Comparison of ENCODE assay signal across 8 mouse cellular contexts in genomic region chr4:89137542-89138360, GRCm38 (mm10). TPM values are rescaled to one million over a fixed set of nuclear protein-coding genes. Genes with fewer than 3 reads are reported as not detected.
A peak's percentile ranks its signal among the peaks of the same experiment; 100 is the strongest.
DNase-seq lines count a peak whose midpoint lies in the region; ATAC-seq and TF ChIP-seq lines count a peak whose summit lies in the region.

No protein-coding gene starts in this region.

- TF ChIP-seq CTCF in liver, embryonic 14.5 days (IDR thresholded peaks at IDR 0.05; ENCODE audit: low read depth), result no peak

- H3K4me3 ChIP-seq in brown adipose tissue, adult 24 weeks (ENCODE audit: insufficient read depth, low read depth, low read length), result peak overlapping the region; percentile 69
- H3K4me3 ChIP-seq in intestine, embryonic 16.5 days (ENCODE audit: low read length), result peak overlapping the region; percentile 96
- H3K4me3 ChIP-seq in liver, embryonic 14.5 days (ENCODE audit: insufficient read depth in 1 of 2, low read depth in 2 of 2, low read length in 2 of 2), result peak overlapping the region; percentile 55 to 72

- H3K27ac ChIP-seq in brown adipose tissue, adult 24 weeks (replicated peaks; ENCODE audit: low read depth, low read length), result peak overlapping the region; percentile 30
- peak overlapping the region; percentile 79 for H3K27ac ChIP-seq in intestine, embryonic 16.5 days (ENCODE audit: low read length)
- no peak overlapping the region for H3K27ac ChIP-seq in liver, embryonic 14.5 days

- no peaks in the 10 kb centered on the region for H3K36me3 ChIP-seq in intestine, embryonic 16.5 days (ENCODE audit: control insufficient read depth, insufficient read depth, low read length)
- no peaks in the 10 kb centered on the region for H3K36me3 ChIP-seq in liver, embryonic 14.5 days (replicated peaks; ENCODE audit: control insufficient read depth, insufficient read depth, low read depth)

- no peaks in the 10 kb centered on the region for H3K27me3 ChIP-seq in intestine, embryonic 16.5 days (replicated peaks; ENCODE audit: control insufficient read depth, insufficient read depth, low read length)
- H3K27me3 ChIP-seq in liver, embryonic 14.5 days (ENCODE audit: control insufficient read depth, insufficient read depth, low read length), result no peaks in the 10 kb centered on the region

- no peaks in the 10 kb centered on the region for H3K9me3 ChIP-seq in intestine, embryonic 16.5 days (ENCODE audit: control insufficient read depth, low read length)
- no peaks in the 10 kb centered on the region for H3K9me3 ChIP-seq in liver, embryonic 14.5 days (ENCODE audit: control insufficient read depth, low read length)

- under 1% methylated on average over 34 of the region's 36 CpGs for WGBS in intestine, embryonic 16.5 days
- WGBS in liver, embryonic 14.5 days (ENCODE audit: insufficient replicate concordance), result under 1% methylated on average over 36 of the region's 36 CpGs

- H3K4me2 ChIP-seq in intestine, embryonic 16.5 days (ENCODE audit: low read depth, low read length), result peak overlapping the region; percentile 77
- peak overlapping the region; percentile 81 for H3K4me2 ChIP-seq in liver, embryonic 14.5 days (ENCODE audit: low read depth)

- TF ChIP-seq EP300 in liver, embryonic 14.5 days (IDR thresholded peaks at IDR 0.05; ENCODE audit: low read depth), result no peak

- peak; percentile 72 for ATAC-seq in intestine, embryonic 16.5 days
- peak; percentile 56; the same call in 1 of the 2 replicates for ATAC-seq in liver, embryonic 14.5 days (ENCODE audit: insufficient read depth)

- H3K9ac ChIP-seq in intestine, embryonic 16.5 days (ENCODE audit: low read depth, low read length), result peak overlapping the region; percentile 90
- H3K9ac ChIP-seq in liver, embryonic 14.5 days (replicated peaks), result peak overlapping the region; percentile 66

- DNase-seq in right cerebral cortex, postnatal 10 days (ENCODE audit: low spot score in 2 of 2), result peak; percentile 54
- DNase-seq in right cerebral cortex, postnatal 4 days, result no peak
- peak; percentile 97 for DNase-seq in heart, adult 11 months
- no peak for DNase-seq in liver, embryonic 14.5 days (ENCODE audit: low read depth in 3 of 3, low spot score in 3 of 3)
- DNase-seq in naive thymus-derived CD4-positive, alpha-beta T cell, adult 2 months (ENCODE audit: low read depth), result peak; percentile 82
- DNase-seq in yolk sac, embryonic 10.5 days (ENCODE audit: low spot score), result peak; percentile 13

- no peaks in the 10 kb centered on the region for H3K4me1 ChIP-seq in brown adipose tissue, adult 24 weeks (ENCODE audit: control insufficient read depth, insufficient read depth, insufficient read length, low read length)
- peaks cover 24% of the 10 kb centered on the region for H3K4me1 ChIP-seq in intestine, embryonic 16.5 days (ENCODE audit: control insufficient read depth, insufficient read depth, low read length)
- H3K4me1 ChIP-seq in liver, embryonic 14.5 days (replicated peaks; ENCODE audit: control insufficient read depth in 2 of 2, insufficient read depth in 2 of 2, low read length in 1 of 2), result peaks cover 0 to 10% of the 10 kb centered on the region in 2 experiments; a peak in 2 of 4 replicates

RNA-seq across cellular contexts. Expression of gene Mtap, which starts 0.8 kb away (rescaled TPM):
- polyA plus RNA-seq in brown adipose tissue, adult 24 weeks (2012; ENCODE audit: insufficient read depth, insufficient read length, missing spikeins), result 16.2 and 17.5 TPM in 2 replicates
- 44.4 and 49.1 TPM in 2 replicates for polyA plus RNA-seq in intestine, embryonic 16.5 days (2015; fragmentation: Nextera tagmentation; extraction: Ambion mirVana)
- 6.2 and 9.8 TPM in 2 replicates for polyA plus RNA-seq in liver, embryonic 14.5 days (2012; rRNA removed)
- polyA plus RNA-seq in liver, embryonic 14.5 days (2014; fragmentation: Nextera tagmentation; extraction: Ambion mirVana), result 20.4 and 22.0 TPM in 2 replicates

Comparison
In these comparisons a context has a peak if more than half of its experiments do, and no peak if none do; other contexts are left out.
1. DNase-seq: peak in right cerebral cortex, postnatal 10 days (2 of 2), heart, adult 11 months (single experiment), naive thymus-derived CD4-positive, alpha-beta T cell, adult 2 months (single experiment) and yolk sac, embryonic 10.5 days (single experiment); none in right cerebral cortex, postnatal 4 days (single experiment) and liver, embryonic 14.5 days (0 of 3).
2. Peak in every context shown above with its lines, with median percentiles within 50 percentile points of each other: H3K4me3 ChIP-seq.